Mouse (Mus musculus): ENCODE data around the gene Gabarapl1. TPM values are rescaled to one million over a fixed set of nuclear protein-coding genes. Genes with fewer than 3 reads are reported as not detected.
"Not testable (repeated sequence)": the region's sequence is repeated elsewhere in the genome, so short reads cannot be mapped to it uniquely, and the experiment has no call there.

Gabarapl1 gene
- 237 and 271 TPM in 2 replicates for polyA plus RNA-seq (2015; fragmentation: Nextera tagmentation; extraction: Ambion mirVana)

DNA sequence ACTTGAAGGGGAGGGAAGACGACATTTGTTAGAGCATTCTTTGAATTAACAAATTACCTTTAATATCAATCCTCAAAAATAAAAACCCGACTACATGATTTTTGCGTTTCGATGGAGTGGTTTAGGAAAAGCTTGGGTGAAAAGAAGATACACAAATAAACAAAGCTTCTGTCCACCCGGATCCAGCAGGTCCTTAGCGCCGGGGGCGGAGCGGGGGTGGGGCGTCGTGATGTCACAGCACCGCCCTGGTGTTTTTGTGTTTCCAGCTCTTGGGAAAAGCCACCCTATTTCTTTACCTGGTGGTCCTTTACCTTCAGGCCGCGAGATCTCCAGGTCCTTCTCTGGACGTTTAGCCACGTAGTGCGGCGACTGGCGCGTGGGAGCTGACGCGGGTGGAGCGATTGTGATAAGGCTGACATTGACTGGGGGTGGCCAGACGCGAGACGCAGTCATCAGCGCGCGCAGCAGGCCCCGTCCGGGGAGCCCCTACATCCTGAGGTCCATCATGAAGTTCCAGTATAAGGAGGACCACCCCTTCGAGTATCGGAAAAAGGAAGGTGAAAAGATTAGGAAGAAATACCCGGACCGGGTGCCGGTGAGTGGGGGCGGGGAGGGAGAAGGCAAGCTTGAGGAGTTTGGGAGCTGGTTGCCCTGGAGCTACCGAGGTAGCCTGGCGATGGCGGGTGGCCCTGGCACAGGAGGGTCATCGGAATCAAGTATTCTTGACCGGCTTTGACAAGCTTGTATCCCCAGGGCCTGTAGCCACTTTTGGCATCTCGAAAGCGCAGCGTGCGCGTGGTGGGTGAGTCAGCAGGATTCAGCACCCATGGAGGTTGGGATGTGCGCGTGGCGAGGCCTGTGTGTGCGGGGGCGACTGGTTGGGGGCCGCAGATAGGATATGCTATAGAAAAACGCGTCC is at the start of gene Gabarapl1:
Gene Gabarapl1, plus strand, starts transcription at position 219 of the 919 bp plus-strand sequence.
- H3K27ac ChIP-seq (ENCODE audit: low read depth, low read length), result peak within 1 kb of the TSS; percentile 86
- H3K9me3 ChIP-seq (ENCODE audit: control insufficient read depth, low read length), result no peaks in the 10 kb centered on the region
- peak within 1 kb of the TSS; percentile 67 for H3K4me3 ChIP-seq (ENCODE audit: low read length)
- H3K27me3 ChIP-seq (replicated peaks; ENCODE audit: control insufficient read depth, insufficient read depth, low read length), result no peaks in the 10 kb centered on the region
- WGBS, result under 1% methylated on average over 55 of the region's 55 CpGs
- ATAC-seq, result peak; percentile 85
- peaks cover 20% of the 10 kb centered on the region for H3K4me1 ChIP-seq (ENCODE audit: control insufficient read depth, insufficient read depth, low read depth, low read length)
- peaks cover 3% of the 10 kb centered on the region; the same call in 1 of the 2 replicates for H3K36me3 ChIP-seq (ENCODE audit: control insufficient read depth, insufficient read depth, low read length)
- H3K4me2 ChIP-seq (ENCODE audit: low read length), result peak within 1 kb of the TSS; percentile 64
- H3K9ac ChIP-seq (ENCODE audit: low read depth, low read length), result peak within 1 kb of the TSS; percentile 76

DNA sequence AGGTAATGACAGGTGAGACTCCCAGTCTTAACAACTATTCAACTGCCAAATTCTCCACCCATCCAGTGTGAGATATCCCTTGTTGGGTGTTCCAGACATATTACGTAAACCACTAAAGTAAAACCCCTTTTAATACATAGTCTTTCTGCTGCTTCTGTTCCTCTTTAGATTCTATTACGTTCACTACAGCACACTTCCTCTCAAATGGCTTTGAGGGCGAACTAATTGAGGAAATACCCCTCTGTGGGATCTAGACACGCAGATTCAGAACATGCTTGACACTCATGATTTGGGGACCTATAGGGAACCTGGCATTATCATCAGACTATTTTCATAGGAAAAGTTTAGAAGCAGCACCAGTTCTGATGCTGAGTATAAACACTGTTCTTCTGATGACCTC is 38.0 kb upstream of the Gabarapl1 start:
- H3K27ac ChIP-seq (ENCODE audit: low read depth, low read length), result no peak overlapping the region
- H3K36me3 ChIP-seq (ENCODE audit: control insufficient read depth, insufficient read depth, low read length), result no peaks in the 10 kb centered on the region
- 87% methylated on average over 4 of the region's 4 CpGs for WGBS
- no peak for ATAC-seq
- no peaks in the 10 kb centered on the region for H3K4me1 ChIP-seq (ENCODE audit: control insufficient read depth, insufficient read depth, low read depth, low read length)
- H3K27me3 ChIP-seq (replicated peaks; ENCODE audit: control insufficient read depth, insufficient read depth, low read length), result no peaks in the 10 kb centered on the region
- H3K4me2 ChIP-seq (ENCODE audit: low read length), result no peak overlapping the region
- no peak overlapping the region for H3K4me3 ChIP-seq (ENCODE audit: low read length)
- no peaks in the 10 kb centered on the region for H3K9me3 ChIP-seq (ENCODE audit: control insufficient read depth, low read length)
- no peak overlapping the region for H3K9ac ChIP-seq (ENCODE audit: low read depth, low read length)

DNA sequence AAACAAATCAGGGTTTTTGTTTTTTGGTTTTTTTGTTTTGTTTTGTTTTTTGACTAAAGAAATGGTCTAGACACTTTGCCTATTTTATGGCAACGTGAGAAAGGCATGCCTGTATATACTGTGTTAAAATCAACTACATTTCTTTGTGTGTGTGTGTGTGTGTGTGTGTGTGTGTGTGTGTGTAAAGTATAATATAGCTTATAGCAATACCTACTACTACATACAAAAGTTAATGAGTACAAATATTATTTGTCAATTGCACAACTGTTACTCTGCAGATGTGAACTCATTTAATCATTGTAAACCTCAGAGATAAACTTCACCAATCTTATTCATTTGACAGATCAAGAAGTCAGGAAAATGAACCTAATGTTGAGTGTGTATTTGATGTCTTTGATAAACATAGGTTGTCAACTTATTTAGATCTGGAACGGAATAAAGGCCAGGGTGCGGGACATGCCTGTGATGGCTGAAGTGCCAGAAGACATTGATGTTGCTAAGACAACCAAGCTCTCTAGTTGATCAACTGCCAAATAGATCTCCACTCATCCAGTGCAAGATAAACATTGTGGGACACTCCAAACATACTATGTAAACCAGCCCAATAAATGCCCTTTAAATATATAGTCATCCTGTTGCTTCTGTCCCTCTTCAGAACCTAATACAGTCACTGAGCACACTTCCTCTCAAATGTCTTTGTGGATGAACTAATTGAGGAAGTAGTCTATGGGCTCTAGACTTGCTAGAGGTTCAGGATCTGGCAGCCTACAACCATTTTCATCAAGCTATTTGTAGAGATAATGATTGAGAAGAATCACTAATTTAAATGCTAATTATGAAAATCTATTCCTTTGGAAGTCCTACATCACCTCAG is 35.4 kb upstream of the Gabarapl1 start:
- H3K4me3 ChIP-seq (ENCODE audit: low read length), result no peak overlapping the region
- H3K9me3 ChIP-seq (ENCODE audit: control insufficient read depth, low read length), result no peaks in the 10 kb centered on the region
- no peak overlapping the region for H3K27ac ChIP-seq (ENCODE audit: low read depth, low read length)
- ATAC-seq, result no peak
- no peaks in the 10 kb centered on the region for H3K36me3 ChIP-seq (ENCODE audit: control insufficient read depth, insufficient read depth, low read length)
- H3K4me2 ChIP-seq (ENCODE audit: low read length), result no peak overlapping the region
- no peaks in the 10 kb centered on the region for H3K27me3 ChIP-seq (replicated peaks; ENCODE audit: control insufficient read depth, insufficient read depth, low read length)
- H3K9ac ChIP-seq (ENCODE audit: low read depth, low read length), result no peak overlapping the region
- 90% methylated on average over 3 of the region's 3 CpGs for WGBS
- H3K4me1 ChIP-seq (ENCODE audit: control insufficient read depth, insufficient read depth, low read depth, low read length), result no peaks in the 10 kb centered on the region

- H3K4me1 ChIP-seq (ENCODE audit: control insufficient read depth, insufficient read depth, low read depth, low read length); H3K27me3 ChIP-seq (replicated peaks; ENCODE audit: control insufficient read depth, insufficient read depth, low read length); H3K27ac ChIP-seq (ENCODE audit: low read depth, low read length); H3K4me3 ChIP-seq (ENCODE audit: low read length); H3K9me3 ChIP-seq (ENCODE audit: control insufficient read depth, low read length); H3K9ac ChIP-seq (ENCODE audit: low read depth, low read length); H3K36me3 ChIP-seq (ENCODE audit: control insufficient read depth, insufficient read depth, low read length); H3K4me2 ChIP-seq (ENCODE audit: low read length); ATAC-seq: not testable (repeated sequence)
- 100% methylated on average over 1 of the region's 1 CpGs for WGBS
Observed at GRCm38 (mm10) chr6:129499516-129499915, 33.4 kb upstream of the Gabarapl1 start.

DNA sequence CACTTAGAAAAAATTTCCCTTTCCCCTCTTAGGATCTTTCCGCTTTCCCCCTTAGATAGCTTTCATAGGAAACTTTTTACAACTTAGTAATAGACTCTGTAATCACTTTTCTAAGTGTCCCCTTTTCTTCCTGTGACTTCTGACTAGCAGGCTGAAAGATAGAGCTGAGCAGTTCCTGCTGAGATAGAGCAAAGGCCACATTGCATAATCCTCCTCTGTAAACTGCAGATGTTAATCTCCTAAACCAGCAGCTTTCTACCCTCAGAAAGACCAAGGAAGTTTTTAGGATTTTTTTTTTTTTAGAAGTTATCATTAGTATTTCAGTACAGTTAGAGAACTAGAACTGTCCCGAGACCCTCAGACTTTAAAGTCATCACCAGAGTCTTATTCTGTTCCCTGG is 29.5 kb upstream of the Gabarapl1 start:
- Histone ChIP-seq H3K4me1 (ENCODE audit: control insufficient read depth, insufficient read depth, low read depth, low read length) (no peaks in the 10 kb centered on the region), H3K9me3 (ENCODE audit: control insufficient read depth, low read length) (no peaks in the 10 kb centered on the region), H3K9ac (ENCODE audit: low read depth, low read length) (no peak overlapping the region), H3K4me3 (ENCODE audit: low read length) (no peak overlapping the region), H3K27ac (ENCODE audit: low read depth, low read length) (no peak overlapping the region), H3K36me3 (ENCODE audit: control insufficient read depth, insufficient read depth, low read length) (no peaks in the 10 kb centered on the region), H3K4me2 (ENCODE audit: low read length) (no peak overlapping the region), H3K27me3 (replicated peaks; ENCODE audit: control insufficient read depth, insufficient read depth, low read length) (no peaks in the 10 kb centered on the region)
- WGBS, result 86% methylated on average over 2 of the region's 2 CpGs
- ATAC-seq, result no peak

DNA sequence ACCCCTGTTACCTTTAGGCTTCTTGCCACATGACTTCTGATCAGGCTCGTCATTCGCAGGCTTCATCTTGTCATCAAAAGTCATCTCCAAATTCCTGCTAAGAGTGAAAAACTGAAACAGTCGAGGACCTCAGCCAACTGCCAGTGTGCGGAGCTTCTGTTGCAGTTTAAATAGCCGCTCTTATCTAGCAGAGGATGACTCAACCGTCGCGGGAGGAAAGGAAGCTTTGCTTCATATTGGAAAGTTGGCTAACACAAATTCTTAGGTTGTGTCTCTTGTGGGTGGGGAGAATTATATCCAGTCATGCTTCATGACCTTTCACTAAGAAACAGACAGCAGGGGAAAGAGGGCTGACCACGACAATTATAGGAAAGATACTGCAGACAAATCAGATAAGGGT is 25.9 kb upstream of the Gabarapl1 start, which contains the start of gene Olr1:
Gene Olr1, minus strand, starts transcription at position 142 of the 400 bp plus-strand sequence.
- 87% methylated on average over 9 of the region's 9 CpGs for WGBS
- no peaks in the 10 kb centered on the region for H3K27me3 ChIP-seq (replicated peaks; ENCODE audit: control insufficient read depth, insufficient read depth, low read length)
- H3K36me3 ChIP-seq (ENCODE audit: control insufficient read depth, insufficient read depth, low read length), result no peaks in the 10 kb centered on the region
- no peak for ATAC-seq
- no peak within 1 kb of the TSS for H3K27ac ChIP-seq (ENCODE audit: low read depth, low read length)
- no peak within 1 kb of the TSS for H3K4me2 ChIP-seq (ENCODE audit: low read length)
- H3K4me3 ChIP-seq (ENCODE audit: low read length), result no peak within 1 kb of the TSS
- no peaks in the 10 kb centered on the region for H3K4me1 ChIP-seq (ENCODE audit: control insufficient read depth, insufficient read depth, low read depth, low read length)
- H3K9me3 ChIP-seq (ENCODE audit: control insufficient read depth, low read length), result no peaks in the 10 kb centered on the region
- H3K9ac ChIP-seq (ENCODE audit: low read depth, low read length), result no peak within 1 kb of the TSS

DNA sequence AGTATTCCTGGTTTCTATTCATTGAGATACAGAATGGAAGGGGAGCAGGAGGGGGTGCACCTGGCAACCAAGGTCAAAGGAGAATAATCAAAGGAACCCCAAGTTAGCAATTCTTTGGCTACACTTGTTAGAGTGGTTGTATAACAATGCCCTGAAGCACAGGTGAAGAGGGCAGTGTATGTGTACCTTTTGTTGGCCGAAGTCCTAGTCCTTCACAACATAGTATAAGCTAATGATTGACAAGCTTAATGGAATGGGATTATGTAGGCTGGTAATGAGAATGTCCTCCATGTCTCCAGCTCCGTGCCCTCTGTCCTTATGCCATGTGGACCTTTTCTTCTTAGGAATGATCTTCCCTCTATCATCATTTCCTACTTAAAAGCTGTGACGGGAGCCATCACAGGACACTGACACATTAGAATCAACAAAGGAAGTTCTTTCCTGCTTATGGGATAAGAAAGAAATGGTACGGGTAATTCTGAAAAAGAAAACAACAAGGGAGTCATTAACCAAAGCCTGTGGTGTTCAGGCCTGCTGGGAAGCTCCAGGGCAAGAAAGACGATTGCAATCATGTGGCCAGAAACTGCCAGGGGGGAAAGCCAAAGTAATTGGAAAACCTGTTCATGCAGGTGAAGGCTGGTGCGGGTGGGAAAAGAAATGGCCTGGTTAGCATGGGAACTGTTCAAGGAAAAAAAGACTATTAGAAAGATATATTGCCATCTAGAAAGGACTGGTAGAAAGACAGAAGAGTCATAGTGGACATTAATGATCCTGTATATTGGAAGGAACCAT is 22.6 kb upstream of the Gabarapl1 start:
- Histone ChIP-seq H3K36me3 (ENCODE audit: control insufficient read depth, insufficient read depth, low read length) (no peaks in the 10 kb centered on the region), H3K9ac (ENCODE audit: low read depth, low read length) (no peak overlapping the region), H3K4me2 (ENCODE audit: low read length) (no peak overlapping the region), H3K27me3 (replicated peaks; ENCODE audit: control insufficient read depth, insufficient read depth, low read length) (no peaks in the 10 kb centered on the region), H3K27ac (ENCODE audit: low read depth, low read length) (no peak overlapping the region), H3K4me1 (ENCODE audit: control insufficient read depth, insufficient read depth, low read depth, low read length) (no peaks in the 10 kb centered on the region), H3K4me3 (ENCODE audit: low read length) (no peak overlapping the region), H3K9me3 (ENCODE audit: control insufficient read depth, low read length) (no peaks in the 10 kb centered on the region)
- ATAC-seq, result no peak
- 72% methylated on average over 6 of the region's 6 CpGs for WGBS

DNA sequence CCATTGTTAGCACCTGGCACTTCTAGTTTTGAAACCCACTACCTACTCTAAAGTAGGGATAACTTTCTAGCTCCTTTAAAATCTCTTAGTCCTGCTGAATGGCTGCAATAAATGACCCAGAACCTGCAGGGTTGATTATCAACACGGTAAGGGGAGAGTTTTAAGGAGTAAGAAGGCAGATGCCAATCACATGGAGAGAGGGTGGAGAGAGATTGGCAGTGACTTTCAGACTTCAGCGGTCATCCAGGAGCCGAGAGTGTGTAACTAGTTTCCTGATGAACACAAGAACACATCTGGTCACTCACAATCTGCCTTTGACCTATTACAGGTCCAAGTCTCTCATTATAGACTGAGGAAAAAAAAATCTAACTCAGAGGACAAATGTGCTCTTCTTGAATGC is 20.6 kb upstream of the Gabarapl1 start, which contains the start of gene Tmem52b:
Gene Tmem52b, plus strand, starts transcription at position 189 of the 400 bp plus-strand sequence.
- Histone ChIP-seq H3K27ac (ENCODE audit: low read depth, low read length) (no peak within 1 kb of the TSS), H3K9me3 (ENCODE audit: control insufficient read depth, low read length) (no peaks in the 10 kb centered on the region), H3K4me1 (ENCODE audit: control insufficient read depth, insufficient read depth, low read depth, low read length) (no peaks in the 10 kb centered on the region), H3K36me3 (ENCODE audit: control insufficient read depth, insufficient read depth, low read length) (no peaks in the 10 kb centered on the region), H3K4me2 (ENCODE audit: low read length) (no peak within 1 kb of the TSS), H3K27me3 (replicated peaks; ENCODE audit: control insufficient read depth, insufficient read depth, low read length) (no peaks in the 10 kb centered on the region), H3K9ac (ENCODE audit: low read depth, low read length) (no peak within 1 kb of the TSS), H3K4me3 (ENCODE audit: low read length) (no peak within 1 kb of the TSS)
- 78% methylated on average over 3 of the region's 3 CpGs for WGBS
- no peak for ATAC-seq
